Mouse (Mus musculus) left cerebral cortex, adult 18-20 months (tissue): ENCODE data around the gene Gga2. TPM values are rescaled to one million over a fixed set of nuclear protein-coding genes. Genes with fewer than 3 reads are reported as not detected.
A peak's percentile ranks its signal among the peaks of the same experiment; 100 is the strongest.

Source experiments
- DNase-seq, 2 experiments: peaks; one replicate each; pipeline ENCODE4 v3.0.0; 2021 to 2022; ENCODE audit warnings: low spot score in 2 of 2, mixed read lengths in 1 of 2
- total RNA-seq, 2 experiments: library from RNA; stranded (reverse); gene quantifications; 2 replicates each; pipeline ENCODE4 v1.2.3; 2021

Gene Gga2
- total RNA-seq, 2 experiments from 2014 or later = 30.5 to 32.5 TPM

DNA sequence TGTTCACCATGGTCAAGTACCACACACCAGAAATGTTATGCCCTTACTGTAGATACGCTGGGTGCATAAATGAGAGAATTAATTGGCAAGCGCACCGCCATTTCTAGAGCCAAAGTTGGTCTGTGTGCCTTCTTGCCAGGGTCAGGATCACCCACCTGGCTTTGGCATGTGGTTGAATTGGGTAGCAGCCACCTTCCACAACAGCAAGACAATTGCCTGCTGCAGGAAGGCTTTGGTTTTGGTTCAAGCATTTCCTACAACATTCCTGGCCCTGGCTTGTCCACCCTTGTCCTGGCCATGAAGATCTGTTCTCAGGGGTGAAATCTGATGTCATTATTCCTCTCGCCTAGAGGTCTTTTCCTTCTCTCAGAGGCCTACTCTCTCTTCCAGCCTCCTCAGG, 8.7 kb downstream of the Gga2 start:
- DNase-seq = no peak

DNA sequence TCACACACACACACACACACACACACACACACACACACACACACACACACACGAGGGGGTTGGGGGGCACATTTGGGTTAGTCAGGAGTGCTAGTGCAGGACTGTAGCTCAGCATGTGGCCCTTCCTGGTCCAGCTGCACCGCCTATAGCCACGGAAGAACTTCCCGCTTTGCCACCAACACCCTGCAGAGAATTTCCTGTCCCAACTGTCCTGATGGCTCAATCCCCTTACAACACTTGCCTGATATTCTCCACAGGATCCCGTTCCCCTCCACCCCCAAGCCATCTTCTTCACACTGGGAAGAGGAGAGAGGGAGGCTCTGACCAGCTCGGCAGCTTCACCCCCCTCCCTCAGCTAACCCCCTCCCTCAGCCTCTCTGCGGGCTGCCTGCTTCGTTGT, 20.6 kb downstream of the Gga2 start:
- no peak for DNase-seq

DNA sequence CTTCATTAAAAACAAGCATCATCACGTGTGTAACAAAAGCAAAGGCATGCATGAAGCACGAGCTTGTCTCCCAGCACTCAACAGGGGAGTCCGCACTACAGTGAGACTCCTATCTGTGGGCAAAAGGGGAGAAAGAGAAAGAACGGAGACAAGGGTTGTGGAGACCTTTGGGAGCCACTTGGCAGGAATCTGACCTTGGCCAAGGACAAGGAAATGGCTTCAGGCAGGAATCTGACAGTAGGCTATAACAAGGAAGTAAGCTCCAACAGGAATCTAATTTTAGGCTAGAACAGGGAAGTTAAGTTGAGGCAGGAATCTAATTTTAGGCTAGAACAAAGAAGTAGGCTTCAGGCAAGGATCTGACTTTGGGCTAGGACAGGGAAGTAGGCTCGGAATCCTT, 25.1 kb downstream of the Gga2 start:
- DNase-seq = no peak

DNA sequence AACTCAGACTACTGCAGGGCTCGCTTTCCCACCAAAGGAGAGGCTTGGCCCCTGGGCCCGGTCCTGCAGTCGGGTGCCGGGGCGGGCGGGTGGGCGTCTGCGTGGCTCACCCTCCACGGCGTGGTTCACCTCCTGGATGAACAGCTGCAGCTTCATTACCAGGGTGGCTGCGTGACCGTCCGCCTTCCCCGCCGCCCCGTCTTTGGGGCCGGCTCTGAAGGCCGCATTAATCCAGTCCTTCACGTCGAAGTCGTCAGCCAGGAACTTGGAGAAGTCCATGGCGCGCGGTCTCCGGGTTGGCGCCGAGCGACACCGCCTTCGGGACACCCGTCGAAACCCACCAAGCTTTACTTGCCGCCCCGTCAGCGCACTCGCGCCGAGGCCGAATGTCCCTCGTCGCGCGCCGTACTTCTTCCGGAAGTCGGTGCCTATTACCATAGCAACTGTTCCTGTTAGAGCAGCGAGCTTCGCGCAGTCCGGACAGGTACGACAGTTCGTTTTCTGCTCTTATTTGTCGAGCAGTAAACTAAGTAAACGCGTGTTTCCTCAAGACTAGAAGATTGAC, 39.6 kb downstream of the Gga2 start, which contains the start of gene Cog7:
Gene Cog7 (minus strand): TSS at position 405 of the 565 bp plus-strand sequence.
- peak; percentile 95 for DNase-seq

DNA sequence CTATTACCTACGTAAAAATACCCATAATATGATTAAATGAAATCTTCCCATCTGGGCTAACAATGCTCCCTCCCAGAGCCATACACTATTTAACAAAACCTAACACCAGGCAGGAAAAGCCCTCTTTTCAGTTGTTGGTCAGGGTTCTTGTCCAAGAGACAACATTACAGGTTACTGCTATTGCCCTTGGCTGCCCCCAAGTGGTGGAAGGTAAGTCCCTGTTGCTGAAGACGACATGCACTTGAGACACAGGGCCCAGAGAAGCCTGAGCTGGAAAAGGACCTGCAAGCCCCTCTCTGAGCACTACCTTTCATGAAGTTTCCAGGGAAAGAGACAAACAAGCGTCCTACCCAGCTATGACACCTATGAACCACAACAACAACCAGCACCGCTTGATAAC, 46.0 kb downstream of the Gga2 start:
- DNase-seq = peak; percentile 62 to 74

DNA sequence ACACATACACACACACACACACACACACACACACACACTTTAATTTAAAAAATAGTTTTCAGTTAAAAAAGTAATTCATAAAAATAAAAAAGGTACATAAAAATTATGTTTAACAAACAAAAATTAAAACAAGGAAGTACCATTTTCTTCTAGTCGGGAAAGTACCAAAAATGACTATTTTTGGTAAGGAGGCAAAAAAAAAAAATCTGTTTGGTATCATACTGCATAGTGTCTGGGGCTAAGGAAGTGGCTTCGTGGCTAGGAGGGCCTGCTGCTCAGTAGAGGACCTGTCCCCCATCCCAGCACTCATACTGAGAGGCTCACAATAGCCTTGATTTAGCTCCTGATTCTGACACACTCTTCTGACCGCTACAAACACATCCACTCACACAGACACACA, 49.3 kb downstream of the Gga2 start:
- no peak for DNase-seq

DNA sequence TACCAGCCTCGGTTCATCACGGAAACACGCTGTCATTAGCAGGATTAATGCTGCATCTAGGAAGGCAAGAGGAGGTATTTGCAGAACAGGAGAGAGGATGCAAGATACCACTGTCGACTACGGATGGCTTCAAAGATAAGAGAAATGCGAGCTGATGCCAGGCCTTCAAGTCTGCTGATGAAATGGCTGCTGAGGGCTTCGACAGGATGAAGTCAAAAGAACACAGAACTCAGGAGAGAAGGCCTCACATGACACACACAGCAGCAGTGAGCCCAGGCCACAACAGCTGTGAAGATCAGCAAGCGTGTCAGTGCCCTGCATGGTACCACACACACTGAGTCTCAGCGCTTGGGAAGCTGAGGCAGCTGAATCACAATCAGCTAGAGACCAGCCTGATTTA, 50.8 kb downstream of the Gga2 start:
- no peak for DNase-seq

DNA sequence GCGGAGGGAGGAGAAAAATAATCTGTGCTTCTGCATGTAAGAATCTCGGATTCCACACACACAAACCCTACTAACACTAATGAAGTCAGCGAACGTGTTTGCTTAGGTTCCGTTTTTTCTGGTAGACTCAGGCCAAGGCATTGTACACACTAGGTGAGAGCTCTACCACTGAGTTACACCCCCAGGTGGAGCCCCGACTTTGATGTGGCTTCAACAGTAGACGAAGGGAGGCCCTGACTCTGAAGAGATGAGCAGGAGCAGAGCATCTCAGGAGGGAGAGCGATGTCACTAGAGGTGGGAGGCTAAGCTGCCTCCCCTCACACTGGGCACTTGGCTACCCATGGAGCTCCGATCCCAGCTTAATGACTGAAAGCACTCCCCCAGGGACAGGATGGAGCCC, 52.2 kb downstream of the Gga2 start:
- no peak for DNase-seq

DNA sequence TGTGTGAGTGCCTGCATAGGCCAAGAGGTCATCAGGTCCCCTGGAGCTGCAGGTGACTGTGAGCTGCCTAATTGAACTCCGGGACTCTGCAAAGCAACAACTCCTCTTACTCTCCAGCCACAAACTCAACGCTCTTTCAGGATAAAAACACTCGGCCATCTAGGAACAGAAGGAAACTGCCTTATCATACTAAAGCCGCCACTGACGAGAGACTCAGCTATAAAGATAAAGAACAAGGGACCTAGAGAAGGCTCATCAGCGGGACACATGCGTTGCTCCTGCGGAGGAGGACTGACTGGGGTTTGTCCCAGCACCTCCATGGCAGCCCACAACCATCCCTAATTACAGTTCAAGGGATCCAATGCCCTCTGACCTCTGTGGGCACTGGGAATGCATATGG, 52.8 kb downstream of the Gga2 start:
- no peak for DNase-seq

DNA sequence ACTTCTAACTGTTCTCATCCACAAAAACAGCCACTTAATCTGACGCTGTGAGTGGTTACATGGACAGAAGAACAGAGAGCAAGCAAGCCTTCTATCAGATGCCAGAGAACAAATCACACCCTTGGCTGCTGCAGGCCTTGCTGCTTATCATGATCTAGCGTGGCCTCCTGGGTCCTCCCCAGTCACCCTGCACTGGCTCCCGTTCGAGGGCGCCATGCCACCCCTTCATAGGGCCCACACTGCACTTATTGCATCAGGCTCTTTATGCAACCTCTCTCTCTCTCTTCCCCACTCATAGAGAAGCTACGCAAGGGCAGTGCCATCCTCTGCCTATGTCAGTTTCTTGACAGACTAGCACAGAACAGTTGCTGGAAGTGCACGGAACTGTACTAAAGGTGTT, 54.9 kb downstream of the Gga2 start:
- no peak for DNase-seq

DNA sequence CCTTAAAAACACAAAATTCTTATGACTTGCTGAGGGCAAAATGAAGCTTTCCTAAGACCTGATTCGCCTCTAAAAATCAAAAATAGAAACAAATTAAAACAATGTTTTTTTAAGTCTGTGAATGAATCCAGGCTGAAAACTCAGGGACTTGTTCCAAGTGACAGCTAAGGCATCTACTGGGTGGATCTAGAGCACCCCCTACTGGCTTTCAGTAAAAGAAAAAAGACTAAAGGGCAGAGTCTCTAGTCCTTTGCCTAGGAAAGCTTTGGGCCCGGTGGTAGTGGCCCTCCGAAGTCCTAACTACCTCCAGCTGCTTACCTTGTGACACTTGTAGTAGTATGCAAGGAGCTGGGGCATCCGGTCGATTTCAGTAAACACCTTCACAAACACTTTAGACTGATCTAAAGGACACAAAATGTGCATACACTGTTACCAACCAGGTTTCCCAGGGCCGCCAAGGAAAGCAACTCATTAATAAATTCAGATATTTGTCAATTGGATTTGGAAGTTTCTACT, 57.1 kb downstream of the Gga2 start:
- peak; percentile 39 to 49 for DNase-seq

DNA sequence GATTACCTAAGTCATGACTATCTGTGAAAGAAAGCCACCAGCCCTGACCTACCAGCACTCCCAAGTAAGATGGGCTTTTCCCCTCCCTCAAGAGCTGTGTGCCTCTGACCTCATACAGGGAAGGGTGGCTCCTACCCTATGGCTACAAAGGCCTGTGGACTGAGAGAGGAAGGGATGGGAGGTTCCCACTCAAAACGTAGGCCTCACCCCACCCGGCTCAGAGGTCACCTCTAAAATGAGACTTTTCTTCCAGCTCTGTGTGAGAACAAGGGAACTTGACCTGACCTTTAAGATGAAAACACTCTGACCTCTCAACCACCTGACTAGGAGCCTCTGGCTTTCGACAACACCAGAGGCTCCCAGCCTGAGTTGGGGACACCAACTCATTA, 58.5 kb downstream of the Gga2 start:
- no peak for DNase-seq

DNA sequence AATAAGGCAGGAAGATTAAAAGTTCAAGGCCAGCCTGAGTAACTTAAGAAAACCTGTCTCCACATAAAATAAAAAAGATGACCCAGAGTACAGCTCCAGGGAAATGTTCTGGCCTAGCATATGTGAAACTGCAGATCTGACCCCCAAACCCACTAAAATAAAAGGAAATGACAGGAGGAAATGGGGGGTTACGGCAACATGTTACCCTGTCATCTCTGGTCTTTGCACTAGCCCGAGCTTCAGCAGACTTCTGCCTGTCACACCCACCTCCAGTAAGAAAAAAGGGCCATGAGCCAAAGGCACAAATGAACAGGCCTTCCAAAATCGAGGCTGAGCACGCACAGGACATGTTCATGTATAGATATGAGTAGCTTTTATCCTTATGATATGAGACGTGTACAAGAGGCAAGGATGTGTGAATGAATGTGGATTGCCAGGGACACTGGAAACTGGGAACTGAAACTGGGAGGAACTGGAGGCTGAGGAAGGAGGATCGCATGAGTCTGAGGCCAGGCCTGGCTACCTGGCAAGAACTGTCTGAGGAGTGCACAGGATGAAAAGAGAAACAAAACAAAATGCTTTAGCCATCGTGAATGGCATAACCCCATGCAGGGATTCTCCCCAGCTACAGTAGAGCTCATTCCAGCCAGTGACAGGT, 59.0 kb downstream of the Gga2 start:
- DNase-seq = no peak

DNA sequence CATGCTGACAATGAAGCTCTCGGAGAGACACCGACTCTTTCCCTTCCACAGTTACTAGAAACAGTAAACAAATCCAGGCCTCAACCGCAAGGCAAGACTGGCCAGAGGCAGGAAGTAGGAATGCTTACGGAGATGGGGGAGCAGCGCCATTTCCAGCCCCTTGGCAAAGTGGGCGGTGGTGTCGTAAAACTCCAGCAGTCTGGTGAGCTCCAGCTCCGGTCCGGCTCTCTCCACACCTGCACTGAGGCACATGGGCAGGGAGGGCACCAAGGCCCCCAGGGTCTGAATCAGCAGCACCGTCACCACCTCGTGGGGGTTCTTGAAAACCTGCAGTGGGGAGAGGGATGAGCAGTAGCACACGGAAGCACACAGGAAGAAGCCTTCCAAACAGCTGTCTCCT, 65.2 kb downstream of the Gga2 start:
- no peak for DNase-seq

DNA sequence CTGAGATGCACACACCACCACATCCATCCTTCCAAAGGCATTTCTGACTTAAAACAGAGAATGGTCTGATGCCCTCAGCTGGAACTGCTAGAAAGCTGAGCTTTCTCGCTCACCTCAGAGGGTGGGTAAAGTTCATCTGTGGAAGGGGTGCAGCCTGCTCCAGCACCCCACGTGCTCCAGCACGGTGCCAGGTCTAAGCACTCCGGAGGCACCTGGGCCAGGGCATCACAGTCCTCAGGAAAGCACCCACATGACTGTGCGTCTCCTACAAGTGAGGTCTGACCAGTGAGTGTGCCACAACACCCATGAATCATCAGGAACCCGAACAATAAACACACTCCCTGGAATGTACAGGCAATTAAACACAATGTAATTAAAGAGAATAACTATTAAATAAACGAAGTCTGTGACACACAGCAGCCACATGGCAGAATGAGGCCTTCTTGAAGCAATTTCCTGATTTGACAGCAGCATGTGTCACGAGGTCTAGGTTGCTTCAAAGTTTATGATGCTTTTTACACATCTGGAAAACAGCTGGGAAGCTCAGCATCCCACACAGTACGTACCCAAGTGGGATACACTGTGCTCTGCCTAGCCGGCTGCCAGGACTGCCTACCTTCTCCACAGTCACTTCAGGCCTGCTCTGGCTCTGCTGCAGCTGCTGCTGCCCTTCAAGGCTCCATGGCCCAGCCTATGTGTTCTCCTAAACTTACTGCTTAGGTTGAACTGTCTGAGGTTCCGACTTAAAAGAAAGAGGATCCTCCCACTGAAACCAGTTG, 65.9 kb downstream of the Gga2 start:
- no peak for DNase-seq

DNA sequence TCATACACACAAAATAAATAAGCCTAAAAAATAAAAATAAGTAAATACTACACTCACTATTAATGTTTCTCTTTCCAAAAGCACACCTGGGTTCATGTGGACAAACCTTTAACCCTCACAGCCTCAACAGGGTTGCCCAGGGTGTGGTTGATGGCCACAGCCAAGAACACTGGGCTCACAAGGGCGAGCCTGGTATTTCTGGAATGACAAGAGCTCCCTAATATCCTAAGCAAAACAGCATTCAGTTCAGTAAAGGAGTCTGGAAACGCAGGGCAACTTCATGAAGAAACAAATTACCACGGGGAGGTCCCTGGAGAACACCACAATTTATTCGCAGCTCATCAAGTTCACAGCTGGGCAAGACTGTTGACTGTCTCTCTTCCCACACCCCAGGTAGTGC, 73.5 kb downstream of the Gga2 start:
- no peak for DNase-seq

DNA sequence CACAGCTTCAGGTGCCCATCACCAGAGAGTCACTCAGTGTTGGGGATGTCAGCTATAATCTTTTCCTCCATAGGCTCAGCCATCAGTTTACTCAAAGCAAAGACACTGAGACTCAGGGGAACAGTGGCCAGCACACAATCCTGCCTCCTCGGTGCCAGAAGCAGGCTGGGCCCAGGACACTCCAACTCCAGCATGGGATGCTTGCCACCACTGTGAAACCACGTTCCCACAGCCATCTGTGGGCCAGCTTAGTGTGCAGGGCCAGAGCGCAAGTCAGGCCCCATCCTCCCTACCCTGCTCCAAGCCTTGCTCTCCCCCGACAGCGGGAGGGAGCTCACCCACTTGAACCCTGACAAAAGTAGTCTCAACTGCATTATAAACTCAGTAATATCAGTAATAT, 74.8 kb downstream of the Gga2 start:
- no peak for DNase-seq

DNA sequence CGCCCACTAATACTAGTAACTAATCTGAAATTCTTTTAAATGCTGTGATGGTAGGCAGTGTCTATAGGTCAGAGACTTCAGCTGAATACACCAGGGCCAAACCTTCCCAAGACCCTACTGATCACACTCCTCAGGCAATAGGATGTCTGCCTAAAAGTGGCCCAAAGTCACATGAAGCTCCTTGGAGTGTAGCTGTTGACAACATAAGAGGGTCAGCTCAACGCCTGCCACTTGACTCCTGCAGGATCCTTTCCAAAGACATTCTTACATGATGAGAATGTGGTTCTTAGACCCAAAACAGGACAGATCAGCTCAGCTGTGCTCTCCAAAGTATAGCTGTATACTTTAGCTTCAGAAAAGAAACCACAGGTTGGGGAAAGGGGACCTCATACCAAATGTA, 78.7 kb downstream of the Gga2 start:
- no peak for DNase-seq

DNA sequence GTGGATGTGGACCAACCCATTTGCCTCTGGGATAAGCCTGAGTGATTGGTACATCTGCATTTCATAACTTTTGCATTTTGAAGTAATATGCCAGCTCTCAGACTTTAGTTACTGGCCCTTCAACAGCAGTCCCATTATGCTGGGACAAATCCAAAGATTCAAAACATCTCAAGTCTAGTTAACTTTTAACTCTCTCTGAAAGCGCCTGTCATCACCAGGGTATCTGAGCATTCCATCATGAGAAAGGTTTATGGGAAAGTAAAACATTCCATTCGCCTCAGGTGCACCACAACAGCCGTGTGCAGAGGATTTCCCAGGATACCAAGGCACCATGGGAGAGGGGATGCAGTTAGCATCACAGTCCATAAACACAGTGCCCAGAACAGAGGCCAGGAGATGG, 79.4 kb downstream of the Gga2 start:
- no peak for DNase-seq

DNA sequence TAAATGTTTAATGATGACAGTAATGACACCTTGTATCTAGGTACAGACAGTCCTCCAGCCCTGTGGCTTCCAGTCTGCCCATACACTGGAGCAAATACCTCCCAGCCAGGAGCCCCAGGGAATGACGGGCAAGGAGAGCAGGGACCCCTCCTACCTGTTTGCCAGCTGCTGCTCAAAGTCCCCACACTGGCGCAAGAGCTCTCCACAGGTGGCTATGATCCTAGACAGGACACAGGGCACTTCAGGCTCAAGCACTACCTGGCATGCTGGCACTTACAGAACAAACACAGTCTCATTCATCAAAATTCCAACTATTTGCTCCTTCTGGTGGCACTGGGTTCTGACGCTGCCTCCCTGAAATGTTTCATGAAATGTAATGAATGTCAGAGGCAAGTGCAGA, 80.0 kb downstream of the Gga2 start:
- no peak for DNase-seq

DNA sequence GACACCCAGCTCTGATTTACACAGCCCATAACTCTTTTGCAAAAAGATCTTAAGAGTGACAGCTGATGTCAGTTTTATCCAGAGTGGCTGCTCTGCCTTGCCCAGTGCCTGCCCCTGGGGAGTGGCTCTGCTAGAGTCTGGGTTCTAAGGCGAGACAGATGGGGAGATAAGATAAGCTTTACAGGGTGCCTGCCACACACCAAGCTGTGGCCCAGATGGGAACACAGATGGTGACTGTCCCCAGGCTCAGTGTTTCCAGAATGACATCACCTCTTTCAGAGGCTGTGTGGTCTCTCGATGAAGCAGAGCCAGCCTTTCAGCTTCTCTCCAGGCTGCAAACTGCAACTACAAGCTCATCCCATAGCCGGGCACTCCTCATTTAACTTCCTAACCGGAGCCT, 81.3 kb downstream of the Gga2 start:
- DNase-seq = peak; percentile 73 to 80

DNA sequence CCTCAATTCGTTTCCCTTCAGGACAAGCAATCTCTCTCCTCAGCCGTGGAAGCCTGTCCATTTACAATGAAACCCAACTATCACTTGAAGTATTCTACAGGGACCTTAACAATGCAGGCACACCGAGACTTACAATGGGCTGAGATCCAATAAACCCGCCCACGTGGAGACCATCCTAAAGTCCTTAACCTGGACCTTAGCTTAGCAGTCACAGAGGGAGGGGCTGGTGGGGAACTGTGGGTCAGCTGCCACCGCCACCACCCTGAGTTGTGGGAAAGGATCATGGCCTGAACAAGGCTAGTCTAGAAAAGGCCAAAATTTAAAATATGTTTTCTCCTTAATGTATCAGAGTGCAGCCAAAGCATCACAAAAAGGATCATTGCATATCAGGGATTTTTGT, 81.8 kb downstream of the Gga2 start:
- DNase-seq = no peak
